Mouse (Mus musculus): ENCODE results near the gene Tex264. TPM values are rescaled to one million over a fixed set of nuclear protein-coding genes. Genes with fewer than 3 reads are reported as not detected.

Tex264 gene
- polyA plus RNA-seq, 1 experiment: 12.5 TPM

GRCm38 (mm10) chr9:106677702-106678101 is 8.0 kb downstream of the Tex264 start:
- Histone ChIP-seq H3K4me3 (replicated peaks; ENCODE audit: control insufficient read depth, low read depth, low read length) (no peak overlapping the region), H3K27ac (ENCODE audit: control insufficient read depth, insufficient read depth, low read depth, low read length, poor library complexity) (no peak overlapping the region), H3K4me1 (ENCODE audit: control insufficient read depth, insufficient read depth, low read length) (no peaks in the 10 kb centered on the region)
- no peak for TF ChIP-seq CTCF (IDR thresholded peaks at IDR 0.05; ENCODE audit: control insufficient read depth, insufficient read depth, low read length)
- TF ChIP-seq POLR2A (IDR thresholded peaks at IDR 0.05; ENCODE audit: borderline replicate concordance, control insufficient read depth, low read depth, low read length): no peak
- 79% methylated on average over 5 of the region's 5 CpGs for WGBS

- TF ChIP-seq CTCF (IDR thresholded peaks at IDR 0.05; ENCODE audit: control insufficient read depth, insufficient read depth, low read length) (no peak), POLR2A (IDR thresholded peaks at IDR 0.05; ENCODE audit: borderline replicate concordance, control insufficient read depth, low read depth, low read length) (no peak)
- H3K27ac ChIP-seq (ENCODE audit: control insufficient read depth, insufficient read depth, low read depth, low read length, poor library complexity): no peak overlapping the region
- H3K4me3 ChIP-seq (replicated peaks; ENCODE audit: control insufficient read depth, low read depth, low read length): no peak overlapping the region
- 77% methylated on average over 4 of the region's 4 CpGs for WGBS
- no peaks in the 10 kb centered on the region for H3K4me1 ChIP-seq (ENCODE audit: control insufficient read depth, insufficient read depth, low read length)
Measured at GRCm38 (mm10) chr9:106676571-106676970, 9.2 kb downstream of the Tex264 start.

GRCm38 (mm10) chr9:106675965-106676364 is 9.8 kb downstream of the Tex264 start:
- no peak overlapping the region for H3K4me3 ChIP-seq (replicated peaks; ENCODE audit: control insufficient read depth, low read depth, low read length)
- 62% methylated on average over 9 of the region's 9 CpGs for WGBS
- TF ChIP-seq POLR2A (IDR thresholded peaks at IDR 0.05; ENCODE audit: borderline replicate concordance, control insufficient read depth, low read depth, low read length): no peak
- TF ChIP-seq CTCF (IDR thresholded peaks at IDR 0.05; ENCODE audit: control insufficient read depth, insufficient read depth, low read length): no peak
- no peak overlapping the region for H3K27ac ChIP-seq (ENCODE audit: control insufficient read depth, insufficient read depth, low read depth, low read length, poor library complexity)
- no peaks in the 10 kb centered on the region for H3K4me1 ChIP-seq (ENCODE audit: control insufficient read depth, insufficient read depth, low read length)

GRCm38 (mm10) chr9:106675480-106675879 is 10.2 kb downstream of the Tex264 start:
- Histone ChIP-seq H3K4me3 (replicated peaks; ENCODE audit: control insufficient read depth, low read depth, low read length) (no peak overlapping the region), H3K4me1 (ENCODE audit: control insufficient read depth, insufficient read depth, low read length) (no peaks in the 10 kb centered on the region), H3K27ac (ENCODE audit: control insufficient read depth, insufficient read depth, low read depth, low read length, poor library complexity) (no peak overlapping the region)
- WGBS: 0% methylated on average over 1 of the region's 1 CpGs
- TF ChIP-seq CTCF (IDR thresholded peaks at IDR 0.05; ENCODE audit: control insufficient read depth, insufficient read depth, low read length): peak; percentile 88
- no peak for TF ChIP-seq POLR2A (IDR thresholded peaks at IDR 0.05; ENCODE audit: borderline replicate concordance, control insufficient read depth, low read depth, low read length)

- 87% methylated on average over 2 of the region's 2 CpGs for WGBS
- TF ChIP-seq CTCF (IDR thresholded peaks at IDR 0.05; ENCODE audit: control insufficient read depth, insufficient read depth, low read length) (no peak), POLR2A (IDR thresholded peaks at IDR 0.05; ENCODE audit: borderline replicate concordance, control insufficient read depth, low read depth, low read length) (no peak)
- Histone ChIP-seq H3K4me3 (replicated peaks; ENCODE audit: control insufficient read depth, low read depth, low read length) (no peak overlapping the region), H3K4me1 (ENCODE audit: control insufficient read depth, insufficient read depth, low read length) (no peaks in the 10 kb centered on the region), H3K27ac (ENCODE audit: control insufficient read depth, insufficient read depth, low read depth, low read length, poor library complexity) (no peak overlapping the region)
Measured at GRCm38 (mm10) chr9:106673860-106674259, 11.9 kb downstream of the Tex264 start.

- WGBS: 85% methylated on average over 6 of the region's 6 CpGs
- no peaks in the 10 kb centered on the region for H3K4me1 ChIP-seq (ENCODE audit: control insufficient read depth, insufficient read depth, low read length)
- no peak overlapping the region for H3K27ac ChIP-seq (ENCODE audit: control insufficient read depth, insufficient read depth, low read depth, low read length, poor library complexity)
- TF ChIP-seq CTCF (IDR thresholded peaks at IDR 0.05; ENCODE audit: control insufficient read depth, insufficient read depth, low read length): no peak
- TF ChIP-seq POLR2A (IDR thresholded peaks at IDR 0.05; ENCODE audit: borderline replicate concordance, control insufficient read depth, low read depth, low read length): no peak
- H3K4me3 ChIP-seq (replicated peaks; ENCODE audit: control insufficient read depth, low read depth, low read length): no peak overlapping the region
Measured at GRCm38 (mm10) chr9:106664856-106665255, 20.9 kb downstream of the Tex264 start.

GRCm38 (mm10) chr9:106664433-106664832 is 21.3 kb downstream of the Tex264 start:
- Histone ChIP-seq H3K4me1 (ENCODE audit: control insufficient read depth, insufficient read depth, low read length) (no peaks in the 10 kb centered on the region), H3K4me3 (replicated peaks; ENCODE audit: control insufficient read depth, low read depth, low read length) (no peak overlapping the region), H3K27ac (ENCODE audit: control insufficient read depth, insufficient read depth, low read depth, low read length, poor library complexity) (no peak overlapping the region)
- TF ChIP-seq POLR2A (IDR thresholded peaks at IDR 0.05; ENCODE audit: borderline replicate concordance, control insufficient read depth, low read depth, low read length) (no peak), CTCF (IDR thresholded peaks at IDR 0.05; ENCODE audit: control insufficient read depth, insufficient read depth, low read length) (no peak)
- 78% methylated on average over 4 of the region's 4 CpGs for WGBS

GRCm38 (mm10) chr9:106663200-106663599 is 22.5 kb downstream of the Tex264 start:
- Histone ChIP-seq H3K27ac (ENCODE audit: control insufficient read depth, insufficient read depth, low read depth, low read length, poor library complexity) (no peak overlapping the region), H3K4me1 (ENCODE audit: control insufficient read depth, insufficient read depth, low read length) (no peaks in the 10 kb centered on the region), H3K4me3 (replicated peaks; ENCODE audit: control insufficient read depth, low read depth, low read length) (no peak overlapping the region)
- TF ChIP-seq POLR2A (IDR thresholded peaks at IDR 0.05; ENCODE audit: borderline replicate concordance, control insufficient read depth, low read depth, low read length): no peak
- no peak for TF ChIP-seq CTCF (IDR thresholded peaks at IDR 0.05; ENCODE audit: control insufficient read depth, insufficient read depth, low read length)
- WGBS: 81% methylated on average over 6 of the region's 6 CpGs

- TF ChIP-seq POLR2A (IDR thresholded peaks at IDR 0.05; ENCODE audit: borderline replicate concordance, control insufficient read depth, low read depth, low read length) (no peak), CTCF (IDR thresholded peaks at IDR 0.05; ENCODE audit: control insufficient read depth, insufficient read depth, low read length) (no peak)
- Histone ChIP-seq H3K4me1 (ENCODE audit: control insufficient read depth, insufficient read depth, low read length) (no peaks in the 10 kb centered on the region), H3K27ac (ENCODE audit: control insufficient read depth, insufficient read depth, low read depth, low read length, poor library complexity) (no peak overlapping the region), H3K4me3 (replicated peaks; ENCODE audit: control insufficient read depth, low read depth, low read length) (no peak overlapping the region)
- 61% methylated on average over 1 of the region's 1 CpGs for WGBS
Measured at GRCm38 (mm10) chr9:106659935-106660334, 25.8 kb downstream of the Tex264 start.

Measured in bone marrow, adult 2 months (tissue).